Mouse (Mus musculus) cortical plate, adult 2 months (tissue): ENCODE data around the gene Zfp654.

Experiments used
- CTCF ChIP-seq: fragments of 200-500 bp; IDR thresholded peaks from 2 replicates; pipeline ENCODE4 v1.5.1; 2011; ENCODE audit warnings: mild to moderate bottlenecking, control low read depth, low read length; ENCODE audit not compliant: insufficient read depth; ENCODE audit errors: extremely low read depth
- POLR2A ChIP-seq: fragments of 200-500 bp; IDR thresholded peaks from 2 replicates; pipeline ENCODE4 v1.6.1; 2011; ENCODE audit warnings: mild to moderate bottlenecking, low read length, control low read depth; ENCODE audit not compliant: insufficient read depth; ENCODE audit errors: extremely low read depth

- TF ChIP-seq CTCF (no peak), POLR2A (no peak)
Measured at GRCm38 (mm10) chr16:64883896-64884295, 32.4 kb upstream of the Zfp654 start.
